Mouse (Mus musculus) thymus, postnatal 10 days (tissue): ENCODE measurements at regions not wholly inside any gene's neighbourhood (a gene's known extent, or its start where the extent isn't known, plus 50 kb on each side); places are given as distances from the start of the nearest gene placed in this dataset.

Source experiments
- DNase-seq, 2 experiments: peaks; one replicate each; pipeline ENCODE4 v3.0.0; 2021; ENCODE audit warnings: low spot score in 2 of 2

GRCm38 (mm10) chr13:92911660-92912284, 67.2 kb downstream of the Mtx3 start:
- DNase-seq, result no peak

DNA sequence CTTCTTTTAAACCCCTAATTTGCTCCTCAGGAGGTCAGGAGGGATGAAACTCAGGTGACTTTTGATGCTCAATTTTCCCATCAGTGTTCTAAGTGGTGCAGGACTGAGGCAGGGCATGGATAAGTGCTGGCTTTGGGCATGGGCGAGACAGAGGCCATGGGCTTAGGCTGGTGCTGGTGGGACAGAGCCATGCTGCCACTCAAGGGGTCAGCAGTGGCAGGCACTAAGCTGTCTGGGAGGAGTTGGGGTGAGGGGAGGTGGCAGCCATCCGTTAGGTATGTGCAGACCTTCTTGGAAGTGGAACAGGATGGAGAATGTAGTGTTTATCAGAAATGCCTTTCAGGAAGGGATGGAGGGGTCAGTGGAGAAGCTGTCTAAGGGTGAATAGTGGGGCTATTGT, 68.1 kb downstream of the Mtx3 start:
- DNase-seq, result no peak

- no peak for DNase-seq
These were observed 70.1 kb downstream of the Mtx3 start for GRCm38 (mm10) chr13:92914631-92915030.

DNA sequence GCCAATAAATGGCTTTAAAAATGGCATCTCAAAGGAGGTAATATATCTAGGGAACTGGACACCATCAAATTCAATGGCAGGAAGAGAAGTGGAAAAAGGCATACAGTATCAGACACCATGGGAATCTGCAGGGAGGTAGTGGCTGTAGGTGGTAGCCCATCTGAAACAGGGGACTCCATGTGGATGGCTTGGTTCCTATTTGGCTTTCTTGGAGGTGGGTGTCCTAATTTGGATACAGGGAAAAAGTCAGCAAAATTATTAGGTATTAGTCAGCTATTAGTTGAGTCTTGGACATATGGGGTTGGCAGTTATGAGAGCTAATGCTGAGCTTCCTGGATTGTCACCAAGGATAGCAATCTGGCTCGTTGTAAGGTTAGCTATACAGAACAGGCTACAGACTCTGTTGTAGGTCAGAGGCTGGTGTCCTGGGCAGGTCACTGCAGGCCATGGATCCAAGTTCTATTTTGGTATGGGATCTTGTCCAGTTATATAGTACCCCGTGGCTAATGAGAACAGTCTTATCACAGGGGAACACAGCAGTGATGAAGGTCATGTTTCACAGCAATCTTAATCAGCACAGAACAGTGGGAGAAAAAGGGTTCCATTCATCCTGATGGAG, 70.8 kb downstream of the Mtx3 start:
- no peak for DNase-seq

DNA sequence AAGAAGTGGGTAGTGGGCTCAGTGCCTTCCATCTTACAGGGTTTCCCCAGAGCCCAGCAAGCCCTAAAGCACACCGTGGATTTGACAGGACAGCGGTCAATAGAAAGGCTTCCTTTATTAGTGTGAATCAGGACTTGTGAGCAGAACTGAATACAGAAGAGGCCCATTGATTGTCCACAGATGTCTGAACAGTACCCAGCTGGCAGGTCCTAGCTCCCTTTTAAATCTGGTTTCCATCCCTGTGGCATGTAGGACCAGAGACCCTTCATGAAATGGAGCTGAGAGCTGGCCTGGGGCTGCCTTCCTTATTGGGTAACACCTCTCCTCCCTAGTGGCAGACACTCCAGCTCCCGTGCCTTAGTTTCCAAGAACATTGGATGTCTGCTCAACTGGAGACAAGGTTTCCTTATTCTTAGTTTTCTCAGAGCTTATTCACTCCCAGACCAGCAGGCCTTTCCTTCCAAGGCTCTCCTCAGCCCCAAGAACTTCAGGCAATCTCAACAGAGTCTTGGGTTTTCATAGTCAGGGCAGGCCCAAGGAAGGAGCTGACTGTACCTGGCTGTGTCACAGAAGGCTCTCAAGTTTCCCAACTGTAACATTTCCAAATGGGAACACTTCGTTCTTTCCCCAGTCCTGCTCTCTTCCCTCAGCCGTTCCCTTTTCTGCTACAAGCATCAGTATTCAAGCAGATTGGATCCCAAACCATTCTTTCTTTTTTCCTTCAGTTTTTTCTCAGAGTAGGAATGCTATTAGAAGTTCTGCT, 71.6 kb downstream of the Mtx3 start:
- DNase-seq, result no peak

- DNase-seq, result no peak
These were observed 75.3 kb downstream of the Mtx3 start for GRCm38 (mm10) chr13:92919882-92920281.

DNA sequence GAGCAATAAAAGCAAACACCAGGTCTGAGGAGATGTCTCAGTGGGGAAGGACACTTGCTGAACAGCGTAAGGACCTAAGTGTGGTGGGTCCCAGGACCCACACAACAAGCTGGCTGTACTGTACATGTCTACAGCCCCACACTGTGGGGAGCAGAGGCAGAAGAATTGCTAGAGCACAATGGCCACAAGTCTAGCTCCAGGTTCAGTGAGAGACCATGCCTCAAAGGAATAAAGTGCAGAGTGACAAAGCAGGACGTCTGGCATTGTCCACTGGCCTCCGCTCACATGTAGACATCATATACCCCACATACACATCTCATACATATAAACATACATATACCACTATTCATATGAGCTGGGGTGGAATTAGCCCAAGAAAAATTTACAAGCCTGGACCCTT, 77.4 kb downstream of the Mtx3 start:
- no peak for DNase-seq

- no peak for DNase-seq
These were observed 78.9 kb downstream of the Mtx3 start for GRCm38 (mm10) chr13:92923496-92923895.

- DNase-seq, result no peak
These were observed 79.5 kb downstream of the Mtx3 start for GRCm38 (mm10) chr13:92924021-92924420.

GRCm38 (mm10) chr13:92925196-92925595, 80.6 kb downstream of the Mtx3 start:
- no peak for DNase-seq

DNA sequence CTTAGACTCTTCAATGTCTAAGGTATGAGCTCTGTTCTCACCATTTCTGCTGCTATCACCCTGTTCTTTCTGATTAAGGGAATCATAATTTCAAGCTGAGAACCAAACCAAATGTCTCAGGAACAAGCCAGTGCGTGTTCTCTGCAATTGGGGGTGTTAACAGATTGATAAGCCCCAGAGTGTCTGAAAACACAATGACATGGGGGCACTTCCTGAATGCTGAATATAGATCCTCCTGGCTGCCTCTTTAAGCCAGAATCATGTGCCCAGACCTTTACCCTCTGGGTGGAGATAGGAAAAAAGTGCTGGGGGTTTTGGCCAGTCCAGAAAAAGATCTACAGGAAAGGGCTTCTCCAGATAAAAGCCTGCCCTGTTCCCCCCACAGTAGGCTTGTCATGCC, 84.0 kb downstream of the Mtx3 start:
- DNase-seq, result no peak

DNA sequence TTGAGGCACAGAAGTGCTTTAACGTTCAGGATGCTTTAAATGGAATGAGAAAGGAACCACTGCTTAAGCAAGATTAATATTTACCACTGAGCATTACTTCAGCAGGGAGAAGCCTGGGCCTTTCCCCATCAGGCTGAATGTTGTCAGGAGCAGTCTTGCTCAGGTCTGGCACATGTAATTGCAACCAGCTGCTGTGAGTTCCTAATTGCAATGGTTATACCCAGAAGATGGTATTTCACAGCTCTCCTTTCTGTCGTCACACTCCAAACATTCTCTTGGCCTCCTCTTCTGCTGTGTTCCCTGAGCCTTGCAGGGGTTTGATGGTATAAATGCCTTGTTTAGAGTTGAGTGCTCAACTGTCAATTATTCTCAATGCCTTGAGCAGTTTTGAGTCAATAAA, 87.1 kb downstream of the Mtx3 start:
- no peak for DNase-seq

- no peak for DNase-seq
These were observed 94.5 kb downstream of the Mtx3 start for GRCm38 (mm10) chr13:92939032-92939431.

- no peak for DNase-seq
These were observed 96.0 kb downstream of the Mtx3 start for GRCm38 (mm10) chr13:92940610-92941009.

DNA sequence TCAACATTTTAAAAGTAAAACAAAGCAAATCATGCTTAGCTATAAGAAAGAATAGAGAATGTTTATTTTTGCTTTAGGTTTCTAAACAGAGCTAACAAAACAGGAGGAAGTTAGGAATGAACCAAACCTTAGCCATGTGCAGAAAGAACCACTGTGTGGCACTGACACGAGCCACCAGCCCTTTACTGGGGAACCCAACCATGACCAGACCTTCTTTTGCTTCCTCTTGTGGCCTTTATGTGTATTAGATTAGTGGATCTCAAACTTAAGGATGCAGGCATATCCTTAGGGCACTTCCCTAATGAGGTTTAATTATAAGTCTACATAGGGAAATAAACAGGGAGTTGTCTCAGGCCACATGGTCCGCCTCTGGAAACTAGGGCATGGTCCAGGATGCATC, 104.0 kb downstream of the Mtx3 start:
- DNase-seq, result no peak

- no peak for DNase-seq
These were observed 115.5 kb downstream of the Mtx3 start for GRCm38 (mm10) chr13:92960031-92960430.

DNA sequence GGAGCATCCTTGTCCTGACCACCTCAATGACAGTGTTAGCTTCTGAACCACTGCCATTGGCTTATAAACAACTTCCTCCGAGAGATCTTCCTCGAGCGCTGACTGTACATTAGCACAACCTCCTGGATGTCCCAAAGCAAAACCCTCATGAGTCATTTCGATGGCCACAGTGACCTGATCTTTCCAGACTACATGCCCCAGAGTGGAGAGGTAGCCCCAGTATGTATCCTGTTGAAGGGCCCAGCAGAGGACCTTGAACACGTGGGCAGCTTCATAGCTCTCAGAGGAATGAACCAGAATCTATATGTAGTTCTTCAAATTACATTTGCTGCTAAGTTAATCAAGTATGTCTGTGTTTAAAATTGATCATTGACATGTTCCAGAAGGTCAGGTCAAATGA, 118.1 kb downstream of the Mtx3 start:
- no peak for DNase-seq

GRCm38 (mm10) chr13:92963351-92963895, 118.9 kb downstream of the Mtx3 start:
- DNase-seq, result no peak

GRCm38 (mm10) chr13:92964213-92964743, 119.7 kb downstream of the Mtx3 start:
- DNase-seq, result no peak

DNA sequence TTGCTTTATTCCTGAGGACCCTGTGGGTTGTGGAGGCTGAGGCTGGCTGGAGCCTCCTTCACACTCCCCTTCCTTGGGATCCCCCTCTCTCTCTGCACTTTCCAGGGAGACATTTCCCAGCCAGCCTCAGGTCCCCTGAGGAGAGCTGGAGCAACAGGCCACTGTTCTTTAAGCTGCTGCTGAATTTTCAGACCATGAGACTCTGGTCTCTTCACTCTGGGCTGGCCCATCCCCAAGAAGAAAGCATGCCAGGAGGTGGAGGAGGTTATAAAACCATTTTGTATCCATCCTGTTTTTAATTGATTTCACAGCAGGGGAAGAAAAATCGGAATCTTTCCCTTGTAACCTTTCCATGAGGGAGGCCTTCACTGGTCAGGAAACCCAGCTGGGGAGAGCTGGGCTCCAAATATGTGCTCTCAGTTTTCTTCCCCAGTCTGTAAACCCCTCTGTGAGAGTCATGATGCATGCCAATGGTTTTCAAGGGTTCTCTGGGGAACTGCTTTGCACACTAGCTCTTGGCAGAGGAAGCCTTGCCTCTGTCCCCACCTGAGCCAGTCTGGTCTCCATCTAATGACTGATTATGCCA, 122.6 kb downstream of the Mtx3 start:
- no peak for DNase-seq

DNA sequence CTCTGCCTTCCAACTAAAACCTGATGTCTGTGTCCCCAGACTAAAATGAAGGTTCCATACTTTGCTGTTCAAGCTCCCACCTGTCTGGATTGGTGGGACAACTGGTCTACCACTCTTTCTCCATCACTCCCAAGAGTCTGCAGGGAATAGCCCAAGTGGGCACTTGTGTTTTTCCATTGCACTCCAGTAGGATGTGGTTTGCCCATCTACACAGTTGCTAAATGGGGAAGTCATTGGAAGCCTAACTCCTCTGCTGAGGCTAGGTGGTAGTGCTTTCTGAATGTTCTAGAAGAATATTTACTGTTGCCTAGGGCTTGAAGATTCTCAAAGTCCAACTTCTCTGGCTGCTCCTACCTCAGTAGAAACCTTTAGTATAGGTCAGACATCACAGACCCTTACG, 125.0 kb downstream of the Mtx3 start:
- DNase-seq, result no peak

GRCm38 (mm10) chr13:92972891-92973290, 128.3 kb downstream of the Mtx3 start:
- no peak for DNase-seq
